Mouse (Mus musculus) limb, embryonic 11.5 days (tissue): ENCODE data around the gene Olfr1395. TPM values are rescaled to one million over a fixed set of nuclear protein-coding genes. Genes with fewer than 3 reads are reported as not detected.

ENCODE experiments used
- ATAC-seq: fragments of 200-750 bp; cut with Nextera tagmentation; 2 replicates; pipeline ENCODE4 v1.8.0; 2017; ENCODE audit warnings: low read depth; ENCODE audit not compliant: insufficient number of reproducible peaks, low FRiP score, low TSS enrichment
- DNase-seq: peaks from one replicate; pipeline ENCODE4 v3.0.0-alpha.2; 2015; ENCODE audit warnings: low spot score
- H3K27ac ChIP-seq: fragments of 300-500 bp; sonication (generic); replicated peaks from 2 replicates; pipeline ENCODE4 v1.5.1; 2014; ENCODE audit warnings: low read depth, mild to moderate bottlenecking, low read length
- H3K27me3 ChIP-seq: fragments of 300-500 bp; sonication (generic); 2 replicates; pipeline ENCODE4 v1.6.1; 2014; ENCODE audit warnings: mild to moderate bottlenecking, low read length, mixed read lengths; ENCODE audit not compliant: control insufficient read depth, insufficient read depth
- H3K36me3 ChIP-seq: fragments of 300-500 bp; sonication (generic); 2 replicates; pipeline ENCODE4 v1.6.1; 2014; ENCODE audit warnings: mild to moderate bottlenecking, low read length, moderate library complexity, mixed read lengths; ENCODE audit not compliant: control insufficient read depth, insufficient read depth
- H3K4me1 ChIP-seq: fragments of 300-500 bp; sonication (generic); 2 replicates; pipeline ENCODE4 v1.6.1; 2014; ENCODE audit warnings: low read length, mixed read lengths; ENCODE audit not compliant: control insufficient read depth, insufficient read depth
- H3K4me2 ChIP-seq: fragments of 300-500 bp; sonication (generic); 2 replicates; pipeline ENCODE4 v1.6.1; 2014; ENCODE audit warnings: low read depth, mild to moderate bottlenecking, moderate library complexity; ENCODE audit not compliant: severe bottlenecking
- H3K4me3 ChIP-seq: fragments of 300-500 bp; sonication (generic); 2 replicates; pipeline ENCODE4 v1.5.1; 2014; ENCODE audit warnings: low read depth, low read length
- H3K9ac ChIP-seq: fragments of 300-500 bp; sonication (generic); 2 replicates; pipeline ENCODE4 v1.6.1; 2014; ENCODE audit warnings: mild to moderate bottlenecking, low read length
- H3K9me3 ChIP-seq: fragments of 300-500 bp; sonication (generic); 2 replicates; pipeline ENCODE4 v1.6.1; 2016; ENCODE audit warnings: low read length; ENCODE audit not compliant: control insufficient read depth
- WGBS: fragments of 180-500 bp; shearing (Covaris S2); extraction: QIAGEN DNeasy Blood & Tissue Kit; methylation state at CpG from one replicate; pipeline ENCODE4 v1.1.7; 2014; 5-methylcytosine and 5-hydroxymethylcytosine counted together
- polyA plus RNA-seq: library from polyadenylated mRNA; unstranded; fragments of >200 nt; fragmentation: Nextera tagmentation; extraction: Ambion mirVana; gene quantifications from 2 replicates; pipeline ENCODE4 v1.2.1, GENCODE M21; 2014

Olfr1395 gene
- polyA plus RNA-seq, 1 experiment from 2014 or later, result not detected

- H3K36me3 ChIP-seq, result no peaks in the 10 kb centered on the region
- H3K4me1 ChIP-seq, result no peaks in the 10 kb centered on the region
- ATAC-seq, result no peak
- no peak overlapping the region for H3K9ac ChIP-seq
- no peak overlapping the region for H3K4me3 ChIP-seq
- no peak overlapping the region for H3K4me2 ChIP-seq
- H3K27ac ChIP-seq, result no peak overlapping the region
- no peaks in the 10 kb centered on the region for H3K9me3 ChIP-seq
- H3K27me3 ChIP-seq, result no peaks in the 10 kb centered on the region
- DNase-seq, result no peak
- WGBS, result 56% methylated on average over 10 of the region's 10 CpGs
Measured at GRCm38 (mm10) chr11:49107650-49108537, 34.2 kb upstream of the Olfr1395 start.

DNA sequence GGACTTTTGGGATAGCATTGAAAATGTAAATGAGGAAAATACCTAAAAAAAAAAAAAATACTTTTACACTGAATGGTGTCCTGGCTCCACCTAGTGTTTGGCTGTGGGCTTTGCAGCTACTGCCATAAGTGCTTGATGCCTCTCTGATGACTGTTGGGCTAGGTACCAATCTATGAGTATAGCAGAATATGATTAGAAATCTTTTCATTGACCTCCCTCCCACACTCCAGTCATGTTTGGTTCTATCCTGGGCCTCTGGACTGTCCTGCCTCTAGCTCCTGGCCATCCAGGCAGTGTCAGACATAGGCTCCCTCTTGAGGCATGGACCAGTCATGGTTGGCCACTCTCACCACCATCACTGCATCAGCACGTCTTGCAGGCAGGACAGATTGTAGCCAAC, 33.2 kb upstream of the Olfr1395 start:
- Histone ChIP-seq H3K27me3 (no peaks in the 10 kb centered on the region), H3K4me3 (no peak overlapping the region), H3K4me1 (no peaks in the 10 kb centered on the region), H3K27ac (no peak overlapping the region), H3K9me3 (no peaks in the 10 kb centered on the region), H3K9ac (no peak overlapping the region), H3K4me2 (no peak overlapping the region), H3K36me3 (no peaks in the 10 kb centered on the region)
- WGBS, result 19% methylated on average over 1 of the region's 1 CpGs
- DNase-seq (peak; percentile 47), ATAC-seq (no peak)

GRCm38 (mm10) chr11:49111000-49111399, 31.1 kb upstream of the Olfr1395 start:
- Histone ChIP-seq H3K9ac (no peak overlapping the region), H3K36me3 (no peaks in the 10 kb centered on the region), H3K27ac (no peak overlapping the region), H3K4me1 (no peaks in the 10 kb centered on the region), H3K9me3 (no peaks in the 10 kb centered on the region), H3K4me2 (no peak overlapping the region), H3K27me3 (no peaks in the 10 kb centered on the region), H3K4me3 (no peak overlapping the region)
- 75% methylated on average over 1 of the region's 1 CpGs for WGBS
- ATAC-seq (no peak), DNase-seq (no peak)

- 84% methylated on average over 6 of the region's 6 CpGs for WGBS
- ATAC-seq, result no peak
- Histone ChIP-seq H3K27ac (no peak overlapping the region), H3K4me2 (no peak overlapping the region), H3K9ac (no peak overlapping the region), H3K4me3 (no peak overlapping the region), H3K9me3 (no peaks in the 10 kb centered on the region), H3K4me1 (no peaks in the 10 kb centered on the region), H3K27me3 (no peaks in the 10 kb centered on the region), H3K36me3 (no peaks in the 10 kb centered on the region)
- DNase-seq, result no peak
Measured at GRCm38 (mm10) chr11:49112624-49113219, 29.4 kb upstream of the Olfr1395 start.

- no peaks in the 10 kb centered on the region for H3K36me3 ChIP-seq
- no peaks in the 10 kb centered on the region for H3K4me1 ChIP-seq
- H3K4me2 ChIP-seq, result no peak overlapping the region
- ATAC-seq (no peak), DNase-seq (no peak)
- H3K4me3 ChIP-seq, result no peak overlapping the region
- 75% methylated on average over 2 of the region's 2 CpGs for WGBS
- no peak overlapping the region for H3K9ac ChIP-seq
- no peak overlapping the region for H3K27ac ChIP-seq
- H3K9me3 ChIP-seq, result no peaks in the 10 kb centered on the region
- no peaks in the 10 kb centered on the region for H3K27me3 ChIP-seq
Measured at GRCm38 (mm10) chr11:49114158-49114557, 27.9 kb upstream of the Olfr1395 start.

- Histone ChIP-seq H3K9me3 (no peaks in the 10 kb centered on the region), H3K4me2 (no peak within 1 kb of the TSS), H3K36me3 (no peaks in the 10 kb centered on the region), H3K4me1 (no peaks in the 10 kb centered on the region), H3K9ac (no peak within 1 kb of the TSS), H3K4me3 (no peak within 1 kb of the TSS), H3K27me3 (no peaks in the 10 kb centered on the region), H3K27ac (no peak within 1 kb of the TSS)
- ATAC-seq (no peak), DNase-seq (no peak)
Measured at GRCm38 (mm10) chr11:49114774-49115173, 27.3 kb upstream of the Olfr1395 start, which contains the start of gene Olfr1396. TSS of gene Olfr1396 (minus strand) at chr11:49114874.

DNA sequence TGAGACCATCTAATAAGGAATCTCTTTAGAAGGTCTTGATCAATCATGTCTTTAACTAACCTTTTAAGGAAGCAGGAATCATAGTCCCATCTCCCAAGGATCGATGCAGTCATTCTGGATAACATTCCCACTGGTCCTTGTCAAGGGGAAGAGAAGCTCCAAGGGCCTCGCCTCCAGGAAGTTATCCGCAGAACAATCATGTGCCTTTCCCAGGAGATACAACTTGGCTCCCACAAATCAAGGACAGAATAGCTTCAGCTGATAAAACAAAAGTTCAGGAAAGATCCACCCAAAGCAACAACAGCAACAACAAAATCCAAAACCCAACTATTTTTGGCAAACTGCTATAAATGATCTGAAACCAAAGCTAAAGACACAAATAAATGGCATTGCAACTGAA, 22.4 kb upstream of the Olfr1395 start:
- H3K27ac ChIP-seq, result no peak overlapping the region
- H3K9ac ChIP-seq, result no peak overlapping the region
- WGBS, result 88% methylated on average over 3 of the region's 3 CpGs
- DNase-seq, result no peak
- H3K27me3 ChIP-seq, result no peaks in the 10 kb centered on the region
- H3K4me1 ChIP-seq, result no peaks in the 10 kb centered on the region
- no peak overlapping the region for H3K4me2 ChIP-seq
- H3K4me3 ChIP-seq, result no peak overlapping the region
- no peaks in the 10 kb centered on the region for H3K36me3 ChIP-seq
- no peak for ATAC-seq
- no peaks in the 10 kb centered on the region for H3K9me3 ChIP-seq

DNA sequence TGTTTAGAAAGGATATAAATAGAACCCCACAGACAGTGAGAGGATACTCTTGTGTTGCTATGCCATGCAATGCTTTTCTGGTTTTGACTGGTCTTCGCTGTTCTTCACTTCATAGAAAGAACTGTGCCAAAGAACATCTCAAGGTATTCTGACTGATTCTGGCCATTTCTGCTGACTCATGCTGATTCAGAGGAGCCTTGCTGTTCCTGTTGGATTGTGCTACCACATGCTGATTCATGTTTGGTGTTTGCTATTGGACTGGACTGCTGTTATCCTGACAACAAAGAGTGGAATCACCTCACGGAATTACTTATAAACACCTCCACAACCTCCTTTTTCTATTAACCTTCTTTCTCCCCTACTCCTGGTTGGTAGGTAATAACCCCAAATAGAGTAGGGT, 17.9 kb upstream of the Olfr1395 start:
- H3K27ac ChIP-seq, result no peak overlapping the region
- no peak overlapping the region for H3K4me3 ChIP-seq
- H3K27me3 ChIP-seq, result no peaks in the 10 kb centered on the region
- H3K4me1 ChIP-seq, result no peaks in the 10 kb centered on the region
- DNase-seq (no peak), ATAC-seq (no peak)
- H3K36me3 ChIP-seq, result no peaks in the 10 kb centered on the region
- no peak overlapping the region for H3K9ac ChIP-seq
- H3K9me3 ChIP-seq, result no peaks in the 10 kb centered on the region
- WGBS, result 90% methylated on average over 2 of the region's 2 CpGs
- H3K4me2 ChIP-seq, result no peak overlapping the region
